Mouse (Mus musculus) forebrain, embryonic 16.5 days (tissue): Measurements from ENCODE around the gene Npas1. TPM values are rescaled to one million over a fixed set of nuclear protein-coding genes. Genes with fewer than 3 reads are reported as not detected.
A peak's percentile ranks its signal among the peaks of the same experiment; 100 is the strongest.

Experiments
- ATAC-seq: fragments of 200-750 bp; cut with Nextera tagmentation; 2 replicates; pipeline ENCODE4 v1.8.0; 2017; ENCODE audit warnings: mild to moderate bottlenecking, moderate library complexity
- H3K27ac ChIP-seq: fragments of 300-500 bp; sonication (generic); 2 replicates; pipeline ENCODE4 v1.5.1; 2014; ENCODE audit warnings: low read length, control low read depth
- H3K27me3 ChIP-seq: fragments of 300-500 bp; sonication (generic); replicated peaks from 2 replicates; pipeline ENCODE4 v1.6.1; 2014; ENCODE audit warnings: low read length; ENCODE audit not compliant: control insufficient read depth, insufficient read depth
- H3K36me3 ChIP-seq: fragments of 300-500 bp; sonication (generic); 2 replicates; pipeline ENCODE4 v1.6.1; 2014; ENCODE audit not compliant: control insufficient read depth, insufficient read depth
- H3K4me1 ChIP-seq: fragments of 300-500 bp; sonication (generic); replicated peaks from 2 replicates; pipeline ENCODE4 v1.6.1; 2014; ENCODE audit warnings: low read length; ENCODE audit not compliant: control insufficient read depth, insufficient read depth
- H3K4me2 ChIP-seq: fragments of 300-500 bp; sonication (generic); 2 replicates; pipeline ENCODE4 v1.6.1; 2014; ENCODE audit warnings: mild to moderate bottlenecking, low read length, control low read depth
- H3K4me3 ChIP-seq: fragments of 300-500 bp; sonication (generic); replicated peaks from 2 replicates; pipeline ENCODE4 v1.5.1; 2014; ENCODE audit warnings: mild to moderate bottlenecking, low read length, control low read depth
- H3K9ac ChIP-seq: fragments of 300-500 bp; sonication (generic); replicated peaks from 2 replicates; pipeline ENCODE4 v1.6.1; 2014; ENCODE audit warnings: low read depth, low read length, control low read depth
- H3K9me3 ChIP-seq: fragments of 300-500 bp; sonication (generic); 2 replicates; pipeline ENCODE4 v1.6.1; 2016; ENCODE audit warnings: low read length; ENCODE audit not compliant: control insufficient read depth
- WGBS: fragments of 180-500 bp; shearing (Covaris S2); extraction: QIAGEN DNeasy Blood & Tissue Kit; methylation state at CpG from one replicate; pipeline ENCODE4 v1.1.7; 2014; 5-methylcytosine and 5-hydroxymethylcytosine counted together
- polyA plus RNA-seq: library from polyadenylated mRNA; unstranded; fragments of >200 nt; fragmentation: Nextera tagmentation; extraction: Ambion mirVana; gene quantifications from 2 replicates; pipeline ENCODE4 v1.2.1, GENCODE M21; 2015

The Npas1 gene
- polyA plus RNA-seq, 1 experiment from 2014 or later = 7.6 TPM

GRCm38 (mm10) chr7:16499671-16500104 is 22.2 kb upstream of the Npas1 start:
- H3K4me2 ChIP-seq = no peak overlapping the region
- ATAC-seq = no peak
- peaks cover 28% of the 10 kb centered on the region for H3K36me3 ChIP-seq
- WGBS = 75% methylated on average over 6 of the region's 6 CpGs
- H3K9ac ChIP-seq = no peak overlapping the region
- H3K27me3 ChIP-seq = no peaks in the 10 kb centered on the region
- no peak overlapping the region for H3K4me3 ChIP-seq
- no peaks in the 10 kb centered on the region for H3K4me1 ChIP-seq
- H3K9me3 ChIP-seq = no peaks in the 10 kb centered on the region
- H3K27ac ChIP-seq = no peak overlapping the region

DNA sequence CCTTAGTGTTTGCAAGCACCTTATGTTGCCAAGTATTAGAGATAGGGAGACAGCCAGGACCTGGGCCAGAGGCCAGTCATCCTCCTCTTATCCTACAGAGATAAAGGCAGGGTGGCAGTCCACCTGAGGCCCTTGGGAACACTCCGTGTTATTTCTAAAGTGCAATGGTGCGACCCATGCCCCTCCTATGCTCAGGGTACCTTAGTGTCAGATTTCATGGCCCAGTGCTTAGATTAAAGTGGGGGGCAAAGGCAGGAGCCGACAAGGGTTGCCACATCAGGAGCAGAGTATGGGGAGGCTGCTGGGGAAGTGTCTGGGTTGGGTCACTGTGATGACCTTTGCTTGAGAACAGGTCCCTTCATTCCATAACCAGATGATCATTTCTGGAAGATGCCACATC is 18.7 kb upstream of the Npas1 start:
- Histone ChIP-seq H3K4me2 (no peak overlapping the region), H3K4me3 (no peak overlapping the region), H3K9ac (no peak overlapping the region), H3K27me3 (no peaks in the 10 kb centered on the region), H3K9me3 (no peaks in the 10 kb centered on the region), H3K27ac (no peak overlapping the region), H3K4me1 (no peaks in the 10 kb centered on the region), H3K36me3 (peaks cover 23% of the 10 kb centered on the region)
- 95% methylated on average over 3 of the region's 3 CpGs for WGBS
- no peak for ATAC-seq

GRCm38 (mm10) chr7:16493361-16493760 is 15.8 kb upstream of the Npas1 start:
- Histone ChIP-seq H3K36me3 (peaks cover 23% of the 10 kb centered on the region), H3K27ac (no peak overlapping the region), H3K27me3 (no peaks in the 10 kb centered on the region; the same call in 1 of the 2 replicates), H3K4me2 (no peak overlapping the region), H3K9ac (no peak overlapping the region), H3K4me1 (no peaks in the 10 kb centered on the region), H3K9me3 (no peaks in the 10 kb centered on the region), H3K4me3 (no peak overlapping the region)
- 22% methylated on average over 2 of the region's 2 CpGs for WGBS
- ATAC-seq = peak; percentile 37; the same call in 1 of the 2 replicates

GRCm38 (mm10) chr7:16492211-16492610 is 14.7 kb upstream of the Npas1 start:
- Histone ChIP-seq H3K4me3 (no peak overlapping the region), H3K27ac (no peak overlapping the region), H3K36me3 (peaks cover 16% of the 10 kb centered on the region), H3K4me2 (no peak overlapping the region), H3K4me1 (no peaks in the 10 kb centered on the region), H3K9ac (no peak overlapping the region), H3K27me3 (no peaks in the 10 kb centered on the region; the same call in 1 of the 2 replicates), H3K9me3 (no peaks in the 10 kb centered on the region)
- ATAC-seq = no peak
- WGBS = 60% methylated on average over 3 of the region's 3 CpGs

- H3K9ac ChIP-seq = no peak overlapping the region
- H3K36me3 ChIP-seq = peaks cover 11% of the 10 kb centered on the region
- no peak overlapping the region for H3K4me3 ChIP-seq
- 32% methylated on average over 3 of the region's 3 CpGs for WGBS
- no peaks in the 10 kb centered on the region; the same call in 1 of the 2 replicates for H3K27me3 ChIP-seq
- ATAC-seq = peak; percentile 49
- no peak overlapping the region for H3K4me2 ChIP-seq
- no peaks in the 10 kb centered on the region for H3K9me3 ChIP-seq
- no peaks in the 10 kb centered on the region for H3K4me1 ChIP-seq
- H3K27ac ChIP-seq = no peak overlapping the region
These were observed 14.2 kb upstream of the Npas1 start for GRCm38 (mm10) chr7:16491759-16492158.

GRCm38 (mm10) chr7:16489948-16490347 is 12.4 kb upstream of the Npas1 start:
- Histone ChIP-seq H3K27me3 (no peaks in the 10 kb centered on the region; the same call in 1 of the 2 replicates), H3K27ac (no peak overlapping the region), H3K4me1 (no peaks in the 10 kb centered on the region), H3K9ac (no peak overlapping the region), H3K36me3 (no peaks in the 10 kb centered on the region), H3K4me3 (no peak overlapping the region), H3K9me3 (no peaks in the 10 kb centered on the region), H3K4me2 (no peak overlapping the region)
- ATAC-seq = no peak
- WGBS = 89% methylated on average over 9 of the region's 9 CpGs

DNA sequence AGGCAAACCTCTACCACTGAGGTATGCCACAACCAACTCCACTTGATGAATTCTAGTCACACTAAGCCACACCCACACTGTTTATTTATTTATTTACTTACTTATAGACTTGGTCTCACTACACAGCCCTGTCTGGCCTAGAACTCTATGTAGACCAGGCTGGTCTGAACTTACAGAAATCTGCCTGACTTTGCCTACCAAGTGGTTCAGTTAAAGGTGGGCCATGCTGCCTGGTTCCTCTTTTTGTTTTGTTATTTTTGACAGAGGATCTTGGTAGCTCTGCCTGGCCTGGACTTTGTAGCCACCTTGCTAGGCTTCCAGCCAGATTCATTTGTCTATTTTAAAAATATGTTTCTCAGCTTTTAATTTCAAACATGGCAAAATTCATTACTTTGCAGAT is 11.3 kb upstream of the Npas1 start:
- H3K36me3 ChIP-seq = no peaks in the 10 kb centered on the region
- H3K9ac ChIP-seq = no peak overlapping the region
- no peaks in the 10 kb centered on the region for H3K9me3 ChIP-seq
- no peaks in the 10 kb centered on the region; the same call in 1 of the 2 replicates for H3K27me3 ChIP-seq
- no peak overlapping the region for H3K4me2 ChIP-seq
- H3K4me1 ChIP-seq = no peaks in the 10 kb centered on the region
- H3K4me3 ChIP-seq = no peak overlapping the region
- no peak overlapping the region for H3K27ac ChIP-seq
- ATAC-seq = no peak

DNA sequence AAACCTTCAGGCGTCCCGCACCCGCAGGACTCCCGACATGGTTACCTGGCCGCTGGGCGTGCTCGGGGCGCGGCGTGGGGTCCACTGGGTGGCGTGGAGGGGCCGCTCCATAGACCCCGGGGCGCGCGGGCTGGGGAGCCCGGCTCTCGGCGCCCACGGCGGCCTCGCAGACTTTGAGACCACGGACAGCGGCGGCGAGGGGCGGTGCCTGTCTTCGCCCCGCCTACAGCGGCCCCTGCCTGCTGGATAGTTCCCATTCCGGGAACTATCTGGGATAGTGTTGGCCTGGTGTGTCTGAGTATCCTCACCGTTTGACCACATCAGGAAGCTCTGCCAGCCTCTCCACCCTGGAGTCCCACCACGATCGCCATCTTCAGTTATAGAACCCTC is 933 bp downstream of the Npas1 start:
- Histone ChIP-seq H3K4me3 (peak overlapping the region; percentile 34), H3K4me2 (peak overlapping the region; percentile 44), H3K9me3 (no peaks in the 10 kb centered on the region), H3K4me1 (peaks cover 26% of the 10 kb centered on the region), H3K36me3 (no peaks in the 10 kb centered on the region), H3K9ac (no peak overlapping the region), H3K27me3 (peaks cover 51% of the 10 kb centered on the region), H3K27ac (no peak overlapping the region)
- 2% methylated on average over 34 of the region's 34 CpGs for WGBS
- no peak for ATAC-seq

- no peak for ATAC-seq
- Histone ChIP-seq H3K9me3 (no peaks in the 10 kb centered on the region), H3K36me3 (no peaks in the 10 kb centered on the region), H3K27me3 (peaks cover 55% of the 10 kb centered on the region), H3K4me1 (peaks cover 26% of the 10 kb centered on the region), H3K4me2 (peak overlapping the region; percentile 44), H3K4me3 (peak overlapping the region; percentile 34), H3K9ac (peak overlapping the region; percentile 29; the same call in 1 of the 2 replicates), H3K27ac (no peak overlapping the region)
- WGBS = under 1% methylated on average over 56 of the region's 59 CpGs
These were observed 1.5 kb downstream of the Npas1 start for GRCm38 (mm10) chr7:16475764-16476599.
